Mouse (Mus musculus): Measurements from ENCODE around the gene Gm3194.
"Not testable (repeated sequence)": the region's sequence is repeated elsewhere in the genome, so short reads cannot be mapped to it uniquely, and the experiment has no call there.

The Gm3194 gene

DNA sequence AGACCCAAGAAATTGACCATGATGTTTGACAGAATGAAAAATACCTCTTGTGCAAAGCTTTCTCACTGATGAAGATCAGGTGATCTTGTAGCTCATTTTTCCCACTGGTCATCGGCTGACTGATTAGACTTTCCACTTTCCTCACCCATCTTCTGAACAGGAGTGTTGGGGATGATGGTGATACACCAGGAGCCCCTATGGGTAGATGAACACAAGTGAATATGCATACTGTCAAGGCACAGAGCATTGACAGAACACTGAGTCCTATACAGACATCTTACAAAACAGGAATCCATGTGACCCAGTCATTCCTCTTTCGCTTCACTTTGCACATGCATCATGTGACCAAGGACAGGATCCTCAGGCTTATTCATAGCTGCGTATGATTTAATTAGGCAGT lies at the start of gene Gm3194:
Gene Gm3194 (minus strand): TSS at position 101 of the 400 bp plus-strand sequence.
- DNase-seq (ENCODE audit: low spot score) = not testable (repeated sequence)

DNA sequence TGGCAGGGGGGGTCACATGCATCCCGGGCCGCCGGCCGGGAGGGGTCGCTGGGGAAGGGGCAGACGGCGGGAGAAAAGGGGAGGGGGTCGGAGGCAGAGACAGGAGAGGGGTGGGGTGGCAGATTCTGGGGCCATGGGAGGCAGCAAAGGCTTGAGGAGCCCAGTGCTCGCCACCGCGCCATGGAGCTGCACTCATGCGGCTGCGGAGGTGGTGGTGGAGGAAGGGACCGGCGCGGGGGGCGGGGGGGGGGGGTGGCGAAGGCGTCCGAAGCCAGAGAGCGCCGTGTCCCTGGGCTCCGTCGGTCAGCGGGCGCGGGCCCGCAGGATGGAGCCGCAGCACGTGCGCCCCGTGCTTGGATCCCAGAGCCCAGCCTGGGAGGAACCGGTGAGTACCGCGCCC lies 46.1 kb upstream of the Gm3194 start, which contains the start of gene Gm3488:
Gene Gm3488 (plus strand): TSS at position 301 of the 400 bp plus-strand sequence.
- DNase-seq (ENCODE audit: low spot score) = not testable (repeated sequence)

GRCm38 (mm10) chr14:5483907-5484306 lies 28.6 kb upstream of the Gm3194 start, which contains the start of gene Gm3187:
Gm3187 (plus strand) TSS chr14:5484207.
- DNase-seq (ENCODE audit: low spot score) = not testable (repeated sequence)

DNA sequence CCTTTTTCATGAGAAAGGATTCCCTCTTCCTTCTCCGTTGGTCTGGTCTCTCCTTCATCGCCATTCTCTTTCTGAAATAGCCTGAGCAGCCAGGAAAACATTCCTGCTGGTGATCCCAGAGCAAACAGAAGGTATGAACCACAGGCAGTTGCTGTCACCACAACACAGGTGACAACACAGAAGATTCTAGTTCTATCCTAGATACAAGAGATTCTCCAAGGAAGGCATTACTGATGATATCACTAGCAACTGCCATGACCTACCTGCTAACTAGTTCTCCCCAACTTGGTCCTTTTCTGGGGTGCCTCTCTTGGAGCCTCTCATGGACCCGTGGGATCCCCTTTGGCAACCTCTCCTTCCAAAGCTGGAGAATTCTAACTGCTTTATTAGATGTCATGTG lies 22.5 kb upstream of the Gm3194 start, which contains the start of gene Gm8246:
Gene Gm8246 (minus strand): TSS at position 101 of the 400 bp plus-strand sequence.
- not testable (repeated sequence) for DNase-seq (ENCODE audit: low spot score)

DNA sequence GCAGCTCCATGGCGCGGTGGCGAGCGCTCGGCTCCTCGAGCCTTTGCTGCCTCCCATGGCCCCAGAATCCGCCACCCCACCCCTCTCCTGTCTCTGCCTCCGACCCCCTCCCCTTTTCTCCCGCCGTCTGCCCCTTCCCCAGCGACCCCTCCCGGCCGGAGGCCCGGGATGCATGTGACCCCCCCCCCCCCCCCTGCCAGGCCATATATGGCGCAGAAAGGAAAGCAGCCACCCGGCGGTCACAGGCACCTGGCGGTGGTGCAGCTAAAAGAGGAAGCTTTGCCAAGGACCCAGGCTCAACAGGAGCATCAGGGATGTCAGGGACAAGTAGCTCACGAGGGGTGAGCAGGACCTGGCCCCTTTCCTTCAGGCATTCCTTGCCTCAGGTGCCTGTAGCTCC lies 5.2 kb upstream of the Gm3194 start:
- DNase-seq (ENCODE audit: low spot score) = not testable (repeated sequence)

DNA sequence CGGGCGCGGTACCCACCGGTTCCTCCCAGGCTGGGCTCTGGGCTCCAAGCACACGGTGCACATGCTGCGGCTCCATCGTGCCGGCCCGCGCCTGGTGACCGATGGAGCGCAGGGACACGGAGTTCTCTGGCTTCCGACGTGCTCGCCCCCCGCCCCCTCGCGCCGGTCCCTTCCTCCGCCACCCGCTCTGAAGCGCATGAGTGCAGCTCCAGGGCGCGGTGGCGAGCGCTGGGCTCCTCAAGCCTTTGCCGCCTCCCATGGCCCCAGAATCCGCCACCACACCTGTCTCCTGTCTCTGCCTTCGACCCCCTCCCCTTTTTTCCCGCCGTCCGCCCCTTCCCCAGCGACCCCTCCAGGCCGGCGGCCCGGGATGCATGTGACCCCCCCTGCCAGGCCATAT lies 66.3 kb downstream of the Gm3194 start, which contains the start of gene Gm3500:
Gene Gm3500 (minus strand): TSS at position 101 of the 400 bp plus-strand sequence.
- DNase-seq (ENCODE audit: low spot score) = not testable (repeated sequence)

All from retina, embryonic 14.5 days (tissue).